Mouse (Mus musculus): Measurements from ENCODE around the gene Ppp4r4.

- TF ChIP-seq CTCF (IDR thresholded peaks at IDR 0.05; ENCODE audit: borderline replicate concordance, insufficient read depth, low read depth, low read length): peak; percentile 46; the same call in 1 of the 2 replicates
- no peak for TF ChIP-seq POLR2A (IDR thresholded peaks at IDR 0.05; ENCODE audit: borderline replicate concordance, insufficient read depth, low read length)
Observed at GRCm38 (mm10) chr12:103544213-103544612, 12.1 kb downstream of the Ppp4r4 start.
